In the genomic region with DNA sequence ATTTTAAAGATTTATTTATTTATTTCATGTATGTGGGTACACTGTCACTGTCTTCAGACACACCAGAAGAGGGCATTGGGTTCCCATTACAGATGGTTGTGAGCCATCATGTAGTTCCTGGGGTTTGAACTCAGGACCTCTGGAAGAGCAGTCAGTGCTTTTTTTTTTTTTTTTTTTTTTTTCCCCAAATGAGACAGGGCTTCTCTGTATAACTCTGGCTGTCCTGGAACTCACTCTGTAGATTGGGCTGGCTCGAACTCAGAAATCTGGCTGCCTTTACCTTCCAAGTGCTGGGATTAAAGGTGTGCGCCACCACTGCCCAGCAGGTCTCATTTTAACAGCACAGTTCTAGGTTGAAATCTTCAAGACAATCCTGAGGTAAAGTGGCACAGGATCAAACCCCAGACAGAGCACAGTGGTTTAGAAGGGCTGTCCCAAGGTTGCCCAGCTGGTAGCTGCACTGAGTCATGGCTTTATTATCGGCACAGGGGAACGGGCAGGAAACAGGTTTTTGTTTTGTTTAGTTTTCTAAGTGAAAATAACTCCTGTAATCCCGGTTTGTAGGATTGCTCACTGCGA, we compare ENCODE assay signal across 8 mouse cellular contexts. TPM values are rescaled to one million over a fixed set of nuclear protein-coding genes. Genes with fewer than 3 reads are reported as not detected.
DNase-seq lines count a peak whose midpoint lies in the region; ATAC-seq and TF ChIP-seq lines count a peak whose summit lies in the region.

Banp (plus strand) TSS at position 529 of the 579 bp plus-strand sequence.

- peak within 1 kb of the TSS; percentile 95 for H3K9ac ChIP-seq in heart, embryonic 16.5 days (ENCODE audit: low read length)
- H3K9ac ChIP-seq in limb, embryonic 11.5 days (ENCODE audit: low read length): peak within 1 kb of the TSS; percentile 92

- TF ChIP-seq CTCF in cerebellum, adult 2 months (IDR thresholded peaks at IDR 0.05; ENCODE audit: borderline replicate concordance, insufficient read depth, low read depth, low read length): no peak
- no peak for TF ChIP-seq CTCF in spleen, adult 2 months (IDR thresholded peaks at IDR 0.05; ENCODE audit: extremely low read depth, insufficient read depth, insufficient read length, insufficient replicate concordance)
- TF ChIP-seq CTCF in small intestine, adult 2 months (IDR thresholded peaks at IDR 0.05; ENCODE audit: extremely low read depth, insufficient read length, insufficient replicate concordance, low read depth, low read length): no peak

- H3K4me1 ChIP-seq in cerebellum, adult 2 months (ENCODE audit: control insufficient read depth, insufficient read depth, low read length): peaks cover 12% of the 10 kb centered on the region
- H3K4me1 ChIP-seq in spleen, adult 2 months (ENCODE audit: control insufficient read depth, insufficient read depth, insufficient read length): peaks cover 23% of the 10 kb centered on the region; the same call in 1 of the 2 replicates
- H3K4me1 ChIP-seq in heart, embryonic 16.5 days (ENCODE audit: control insufficient read depth, insufficient read depth, low read length): peaks cover 43% of the 10 kb centered on the region
- peaks cover 23% of the 10 kb centered on the region for H3K4me1 ChIP-seq in limb, embryonic 11.5 days (ENCODE audit: control insufficient read depth, insufficient read depth, low read length)
- H3K4me1 ChIP-seq in small intestine, adult 2 months (ENCODE audit: control insufficient read depth, insufficient read depth, insufficient read length, low read length): peaks cover 18% of the 10 kb centered on the region

- H3K9me3 ChIP-seq in heart, embryonic 16.5 days (replicated peaks; ENCODE audit: control insufficient read depth, low read length): no peaks in the 10 kb centered on the region
- H3K9me3 ChIP-seq in limb, embryonic 11.5 days (ENCODE audit: control insufficient read depth, low read length): no peaks in the 10 kb centered on the region

- peak within 1 kb of the TSS; percentile 94 for H3K4me2 ChIP-seq in heart, embryonic 16.5 days (ENCODE audit: low read depth, low read length)
- peak within 1 kb of the TSS; percentile 93 for H3K4me2 ChIP-seq in limb, embryonic 11.5 days (ENCODE audit: low read depth, severe bottlenecking)

- 45% methylated on average over 6 of the region's 6 CpGs for WGBS in cerebellum, adult 2 months
- 42% methylated on average over 6 of the region's 6 CpGs for WGBS in spleen, adult 2 months
- 57% methylated on average over 6 of the region's 6 CpGs for WGBS in heart, embryonic 16.5 days
- 67% methylated on average over 6 of the region's 6 CpGs for WGBS in limb, embryonic 11.5 days
- WGBS in small intestine, adult 2 months: 32% methylated on average over 6 of the region's 6 CpGs

- H3K36me3 ChIP-seq in spleen, adult 2 months (ENCODE audit: control insufficient read depth, insufficient read depth, low read length): 0 out of 2 replicates have a peak, but pooled peaks cover 2% of the 10 kb centered on the region
- no peaks in the 10 kb centered on the region for H3K36me3 ChIP-seq in heart, embryonic 16.5 days (ENCODE audit: control insufficient read depth, insufficient read depth)
- H3K36me3 ChIP-seq in limb, embryonic 11.5 days (ENCODE audit: control insufficient read depth, insufficient read depth, low read length): peaks cover 4% of the 10 kb centered on the region; the same call in 1 of the 2 replicates
- H3K36me3 ChIP-seq in small intestine, adult 2 months (ENCODE audit: control insufficient read depth, insufficient read depth, low read length): no peaks in the 10 kb centered on the region; the same call in 1 of the 2 replicates

- no peaks in the 10 kb centered on the region for H3K27me3 ChIP-seq in cerebellum, adult 2 months (ENCODE audit: control insufficient read depth, insufficient read depth, low read length)
- H3K27me3 ChIP-seq in spleen, adult 2 months (ENCODE audit: control insufficient read depth, insufficient read depth, low read length): no peaks in the 10 kb centered on the region
- no peaks in the 10 kb centered on the region for H3K27me3 ChIP-seq in heart, embryonic 16.5 days (ENCODE audit: control insufficient read depth, insufficient read depth, low read length)
- no peaks in the 10 kb centered on the region for H3K27me3 ChIP-seq in limb, embryonic 11.5 days (ENCODE audit: control insufficient read depth, insufficient read depth, low read length)
- H3K27me3 ChIP-seq in small intestine, adult 2 months (ENCODE audit: control insufficient read depth, insufficient read depth, low read length): no peaks in the 10 kb centered on the region

- DNase-seq in cerebellum, adult 2 months: no peak
- DNase-seq in cerebellum, postnatal 25 days: no peak
- DNase-seq in spleen, adult 2 months (ENCODE audit: low read depth in 1 of 2, low spot score in 2 of 2): no peak
- no peak for DNase-seq in spleen, adult 18-20 months
- no peak for DNase-seq in limb, embryonic 11.5 days (ENCODE audit: low spot score)
- no peak for DNase-seq in gastrocnemius, adult 18-20 months (ENCODE audit: low spot score)

- no peak for ATAC-seq in heart, embryonic 16.5 days (replicated peaks; ENCODE audit: extremely low read depth, insufficient read depth, low FRiP score)
- ATAC-seq in limb, embryonic 11.5 days (ENCODE audit: insufficient number of reproducible peaks, low FRiP score, low TSS enrichment, low read depth): no peak

- no peak for TF ChIP-seq POLR2A in cerebellum, adult 2 months (IDR thresholded peaks at IDR 0.05; ENCODE audit: borderline replicate concordance, insufficient read depth, low read length)
- TF ChIP-seq POLR2A in spleen, adult 2 months (IDR thresholded peaks at IDR 0.05; ENCODE audit: low read depth, low read length): no peak
- TF ChIP-seq POLR2A in small intestine, adult 2 months (IDR thresholded peaks at IDR 0.05; ENCODE audit: low read depth, low read length): no peak

- H3K4me3 ChIP-seq in cerebellum, adult 2 months (replicated peaks; ENCODE audit: insufficient read depth, low read depth, low read length): peak within 1 kb of the TSS; percentile 74
- H3K4me3 ChIP-seq in spleen, adult 2 months (ENCODE audit: extremely low read depth, insufficient read depth, insufficient read length): peak within 1 kb of the TSS; percentile 90
- H3K4me3 ChIP-seq in heart, embryonic 16.5 days (ENCODE audit: low read length): peak within 1 kb of the TSS; percentile 88
- peak within 1 kb of the TSS; percentile 90 for H3K4me3 ChIP-seq in limb, embryonic 11.5 days (ENCODE audit: low read depth, low read length)
- H3K4me3 ChIP-seq in small intestine, adult 2 months (ENCODE audit: low read depth, low read length): peak within 1 kb of the TSS; percentile 84

- peak within 1 kb of the TSS; percentile 92 for H3K27ac ChIP-seq in cerebellum, adult 2 months (ENCODE audit: insufficient read depth, low read length)
- peak within 1 kb of the TSS; percentile 95 for H3K27ac ChIP-seq in spleen, adult 2 months (ENCODE audit: insufficient read depth, low read length)
- H3K27ac ChIP-seq in heart, embryonic 16.5 days (ENCODE audit: low read length): peak within 1 kb of the TSS; percentile 97
- H3K27ac ChIP-seq in limb, embryonic 11.5 days (replicated peaks; ENCODE audit: low read depth, low read length): peak within 1 kb of the TSS; percentile 92
- H3K27ac ChIP-seq in small intestine, adult 2 months (ENCODE audit: insufficient read depth, low read depth, low read length): peak within 1 kb of the TSS; percentile 97

RNA-seq across cellular contexts. Expression of gene Banp, which starts in this region (rescaled TPM):
- polyA plus RNA-seq in cerebellum, adult 2 months (2012; rRNA removed): 64.3 and 67.1 TPM in 2 replicates
- 54.1 and 68.9 TPM in 2 replicates for polyA plus RNA-seq in spleen, adult 2 months (2012; rRNA removed)
- polyA plus RNA-seq in heart, embryonic 16.5 days (2015; fragmentation: Nextera tagmentation; extraction: Ambion mirVana): 31.2 and 33.1 TPM in 2 replicates
- polyA plus RNA-seq in limb, embryonic 11.5 days (2014; fragmentation: Nextera tagmentation; extraction: Ambion mirVana): 57.9 and 58.1 TPM in 2 replicates
- polyA plus RNA-seq in small intestine, adult 2 months (2012; rRNA removed): 24.7 and 34.3 TPM in 2 replicates
- total RNA-seq in gastrocnemius, adult 18-20 months (2021): 1 to 10 TPM; 8.4 TPM
